Mouse (Mus musculus): ENCODE results near the gene Zfp202. TPM values are rescaled to one million over a fixed set of nuclear protein-coding genes. Genes with fewer than 3 reads are reported as not detected.

The Zfp202 gene
- polyA plus RNA-seq, 1 experiment from 2014 or later: 8.1 TPM

DNA sequence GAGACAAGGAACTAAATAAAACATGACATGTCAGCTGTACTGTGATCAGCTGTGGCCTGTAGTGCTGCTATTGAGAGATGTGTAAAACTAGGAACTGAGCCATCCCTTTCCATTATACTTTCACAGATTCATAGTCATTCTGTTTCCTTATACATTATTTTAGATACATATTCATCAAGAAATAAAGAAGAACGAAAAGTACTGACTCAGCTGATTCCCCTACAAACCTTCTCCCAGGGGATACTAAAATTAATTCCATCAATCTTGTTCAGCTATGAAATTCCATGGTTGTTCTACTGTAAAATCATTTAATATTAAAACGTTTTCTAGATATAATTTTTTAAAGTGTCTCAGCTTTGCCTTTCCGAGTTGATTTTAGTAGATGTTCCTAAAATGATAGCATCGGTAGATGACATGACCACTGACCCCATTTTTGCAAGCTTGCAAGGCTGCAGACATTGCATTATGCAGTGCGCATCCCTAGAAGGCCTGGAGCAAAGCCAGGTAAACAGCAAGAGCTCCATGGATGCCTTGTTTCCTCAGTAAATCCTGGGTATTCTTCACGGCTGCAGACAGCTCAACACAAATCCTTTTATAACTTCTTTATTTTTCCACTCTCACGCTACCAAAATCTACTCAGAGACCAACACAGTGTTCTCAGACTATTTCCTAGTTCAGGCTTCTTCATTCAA lies 54.0 kb downstream of the Zfp202 start:
- H3K4me3 ChIP-seq (ENCODE audit: low read depth, low read length): no peak overlapping the region
- no peak overlapping the region for H3K4me2 ChIP-seq (ENCODE audit: low read depth, low read length, severe bottlenecking)
- no peaks in the 10 kb centered on the region for H3K9me3 ChIP-seq (ENCODE audit: control insufficient read depth, low read length)
- no peak overlapping the region for H3K9ac ChIP-seq (ENCODE audit: low read length)
- ATAC-seq (replicated peaks; ENCODE audit: low FRiP score) (no peak), DNase-seq (ENCODE audit: low spot score) (no peak)
- 91% methylated on average over 7 of the region's 7 CpGs for WGBS
- no peaks in the 10 kb centered on the region for H3K27me3 ChIP-seq (ENCODE audit: control insufficient read depth, insufficient read depth, low read length)
- no peak overlapping the region for H3K27ac ChIP-seq (ENCODE audit: low read depth, low read length)
- 0 out of 2 replicates have a peak, but pooled peaks cover 2% of the 10 kb centered on the region for H3K4me1 ChIP-seq (replicated peaks; ENCODE audit: control insufficient read depth, insufficient read depth, low read length)
- H3K36me3 ChIP-seq (ENCODE audit: control insufficient read depth, insufficient read depth, low read length): no peaks in the 10 kb centered on the region

GRCm38 (mm10) chr9:40246702-40247101 lies 54.6 kb downstream of the Zfp202 start:
- no peak for DNase-seq (ENCODE audit: low spot score)
- no peak overlapping the region for H3K4me3 ChIP-seq (ENCODE audit: low read depth, low read length)
- H3K27ac ChIP-seq (ENCODE audit: low read depth, low read length): no peak overlapping the region
- no peaks in the 10 kb centered on the region for H3K36me3 ChIP-seq (ENCODE audit: control insufficient read depth, insufficient read depth, low read length)
- 0 out of 2 replicates have a peak, but pooled peaks cover 2% of the 10 kb centered on the region for H3K4me1 ChIP-seq (replicated peaks; ENCODE audit: control insufficient read depth, insufficient read depth, low read length)
- H3K27me3 ChIP-seq (ENCODE audit: control insufficient read depth, insufficient read depth, low read length): no peaks in the 10 kb centered on the region
- H3K9me3 ChIP-seq (ENCODE audit: control insufficient read depth, low read length): no peaks in the 10 kb centered on the region
- no peak overlapping the region for H3K9ac ChIP-seq (ENCODE audit: low read length)
- H3K4me2 ChIP-seq (ENCODE audit: low read depth, low read length, severe bottlenecking): no peak overlapping the region
- ATAC-seq (replicated peaks; ENCODE audit: low FRiP score): no peak
- WGBS: 87% methylated on average over 6 of the region's 6 CpGs

GRCm38 (mm10) chr9:40249106-40249505 lies 57.0 kb downstream of the Zfp202 start:
- Histone ChIP-seq H3K4me3 (ENCODE audit: low read depth, low read length) (no peak overlapping the region), H3K9me3 (ENCODE audit: control insufficient read depth, low read length) (no peaks in the 10 kb centered on the region), H3K4me1 (replicated peaks; ENCODE audit: control insufficient read depth, insufficient read depth, low read length) (no peaks in the 10 kb centered on the region), H3K4me2 (ENCODE audit: low read depth, low read length, severe bottlenecking) (no peak overlapping the region), H3K27ac (ENCODE audit: low read depth, low read length) (no peak overlapping the region), H3K36me3 (ENCODE audit: control insufficient read depth, insufficient read depth, low read length) (no peaks in the 10 kb centered on the region), H3K9ac (ENCODE audit: low read length) (no peak overlapping the region), H3K27me3 (ENCODE audit: control insufficient read depth, insufficient read depth, low read length) (no peaks in the 10 kb centered on the region)
- DNase-seq (ENCODE audit: low spot score) (no peak), ATAC-seq (replicated peaks; ENCODE audit: low FRiP score) (no peak)
- WGBS: 91% methylated on average over 1 of the region's 1 CpGs

- Histone ChIP-seq H3K4me1 (replicated peaks; ENCODE audit: control insufficient read depth, insufficient read depth, low read length) (no peaks in the 10 kb centered on the region), H3K27me3 (ENCODE audit: control insufficient read depth, insufficient read depth, low read length) (no peaks in the 10 kb centered on the region), H3K4me2 (ENCODE audit: low read depth, low read length, severe bottlenecking) (no peak overlapping the region), H3K36me3 (ENCODE audit: control insufficient read depth, insufficient read depth, low read length) (no peaks in the 10 kb centered on the region), H3K9me3 (ENCODE audit: control insufficient read depth, low read length) (no peaks in the 10 kb centered on the region), H3K9ac (ENCODE audit: low read length) (no peak overlapping the region), H3K4me3 (ENCODE audit: low read depth, low read length) (no peak overlapping the region), H3K27ac (ENCODE audit: low read depth, low read length) (no peak overlapping the region)
- ATAC-seq (replicated peaks; ENCODE audit: low FRiP score) (no peak), DNase-seq (ENCODE audit: low spot score) (no peak)
- WGBS: 81% methylated on average over 3 of the region's 3 CpGs
These were observed 60.3 kb downstream of the Zfp202 start for GRCm38 (mm10) chr9:40252459-40252858.

Other genes starting within 250 kb of the Zfp202 start
- not detected in 2 replicates for gene Olfr975, start 240.3 kb upstream of the Zfp202 start, polyA plus RNA-seq (2014; fragmentation: Nextera tagmentation; extraction: Ambion mirVana)
- not detected in 2 replicates for gene Olfr976, start 231.2 kb upstream of the Zfp202 start, polyA plus RNA-seq (2014; fragmentation: Nextera tagmentation; extraction: Ambion mirVana)
- not detected in 2 replicates for gene Olfr978, start 200.2 kb upstream of the Zfp202 start, polyA plus RNA-seq (2014; fragmentation: Nextera tagmentation; extraction: Ambion mirVana)
- gene Olfr979, start 188.9 kb upstream of the Zfp202 start, polyA plus RNA-seq (2014; fragmentation: Nextera tagmentation; extraction: Ambion mirVana): not detected in 2 replicates
- gene Olfr980, start 182.7 kb upstream of the Zfp202 start, polyA plus RNA-seq (2014; fragmentation: Nextera tagmentation; extraction: Ambion mirVana): not detected in 2 replicates
- gene Olfr981, start 170.9 kb upstream of the Zfp202 start, polyA plus RNA-seq (2014; fragmentation: Nextera tagmentation; extraction: Ambion mirVana): not detected in 2 replicates
- not detected in 2 replicates for gene Olfr982, start 118.5 kb upstream of the Zfp202 start, polyA plus RNA-seq (2014; fragmentation: Nextera tagmentation; extraction: Ambion mirVana)
- not detected in 2 replicates for gene Olfr983, start 98.7 kb upstream of the Zfp202 start, polyA plus RNA-seq (2014; fragmentation: Nextera tagmentation; extraction: Ambion mirVana)
- gene Olfr984, start 78.1 kb upstream of the Zfp202 start, polyA plus RNA-seq (2014; fragmentation: Nextera tagmentation; extraction: Ambion mirVana): not detected in 2 replicates
- not detected in 2 replicates for gene Olfr985, start 62.1 kb upstream of the Zfp202 start, polyA plus RNA-seq (2014; fragmentation: Nextera tagmentation; extraction: Ambion mirVana)
- not detected in 2 replicates for gene Tmem225, start 44.2 kb upstream of the Zfp202 start, polyA plus RNA-seq (2014; fragmentation: Nextera tagmentation; extraction: Ambion mirVana)
- not detected in 2 replicates for gene Olfr986, start 11.4 kb upstream of the Zfp202 start, polyA plus RNA-seq (2014; fragmentation: Nextera tagmentation; extraction: Ambion mirVana)
- gene Scn3b, start 76.9 kb downstream of the Zfp202 start, polyA plus RNA-seq (2014; fragmentation: Nextera tagmentation; extraction: Ambion mirVana): 9.7 and 10.9 TPM in 2 replicates